Mouse (Mus musculus) spleen, adult 2 months (tissue): ENCODE measurements around the gene Tnfsf13. TPM values are rescaled to one million over a fixed set of nuclear protein-coding genes. Genes with fewer than 3 reads are reported as not detected.
"Not testable (repeated sequence)": the region's sequence is repeated elsewhere in the genome, so short reads cannot be mapped to it uniquely, and the experiment has no call there.

Source experiments
- DNase-seq, 2 experiments: peaks; one replicate each; pipeline versions ENCODE4 v3.0.0 to v3.0.0-alpha.2; 2012 to 2021; ENCODE audit warnings: low spot score in 2 of 2, low read depth in 1 of 2
- H3K27ac ChIP-seq: fragments of 200-500 bp; 2 replicates; pipeline ENCODE4 v1.5.1; 2012; ENCODE audit warnings: low read length, inconsistent platforms; ENCODE audit not compliant: insufficient read depth
- H3K27me3 ChIP-seq: fragments of 200-500 bp; 2 replicates; pipeline ENCODE4 v1.6.1; 2012; ENCODE audit warnings: mild to moderate bottlenecking, moderate library complexity, low read length, inconsistent platforms; ENCODE audit not compliant: control insufficient read depth, insufficient read depth
- H3K36me3 ChIP-seq: fragments of 200-500 bp; 2 replicates; pipeline ENCODE4 v1.6.1; 2012; ENCODE audit warnings: mild to moderate bottlenecking, low read length, inconsistent platforms; ENCODE audit not compliant: control insufficient read depth, insufficient read depth
- H3K4me1 ChIP-seq: fragments of 200-500 bp; 2 replicates; pipeline ENCODE4 v1.6.1; 2011; ENCODE audit warnings: inconsistent platforms; ENCODE audit not compliant: control insufficient read depth, insufficient read depth, insufficient read length
- H3K4me3 ChIP-seq: fragments of 200-500 bp; 2 replicates; pipeline ENCODE4 v1.5.1; 2011; ENCODE audit warnings: mild to moderate bottlenecking, inconsistent platforms; ENCODE audit not compliant: insufficient read depth, insufficient read length; ENCODE audit errors: extremely low read depth
- CTCF ChIP-seq: fragments of 200-500 bp; IDR thresholded peaks from 2 replicates; pipeline ENCODE4 v1.5.1; 2011; ENCODE audit warnings: mild to moderate bottlenecking, inconsistent platforms; ENCODE audit not compliant: insufficient read depth, insufficient read length, insufficient replicate concordance; ENCODE audit errors: extremely low read depth
- POLR2A ChIP-seq: fragments of 200-500 bp; IDR thresholded peaks from 2 replicates; pipeline ENCODE4 v1.6.1; 2011; ENCODE audit warnings: low read depth, low read length, inconsistent platforms
- WGBS: fragments of 180-500 bp; shearing (Covaris S2); methylation state at CpG from one replicate; pipeline ENCODE4 v1.1.7; 2018; 5-methylcytosine and 5-hydroxymethylcytosine counted together
- polyA plus RNA-seq: library from polyadenylated mRNA; depleted of rRNA; stranded (reverse); fragments of >200 nt; gene quantifications from 2 replicates; pipeline ENCODE4 v1.2.3, GENCODE M21; 2012

Gene Tnfsf13
- polyA plus RNA-seq, 1 experiment = 4.6 TPM

GRCm38 (mm10) chr11:69704613-69705010 lies 19.0 kb upstream of the Tnfsf13 start:
- Histone ChIP-seq H3K27ac (no peak overlapping the region), H3K4me1 (no peaks in the 10 kb centered on the region), H3K36me3 (no peaks in the 10 kb centered on the region), H3K4me3 (no peak overlapping the region), H3K27me3 (no peaks in the 10 kb centered on the region)
- TF ChIP-seq CTCF (no peak), POLR2A (no peak)
- WGBS = 32% methylated on average over 2 of the region's 2 CpGs
- no peak for DNase-seq

GRCm38 (mm10) chr11:69703814-69704612 lies 18.4 kb upstream of the Tnfsf13 start:
- DNase-seq = no peak
- no peaks in the 10 kb centered on the region for H3K4me1 ChIP-seq
- no peak overlapping the region for H3K4me3 ChIP-seq
- TF ChIP-seq POLR2A (no peak), CTCF (no peak)
- no peaks in the 10 kb centered on the region for H3K27me3 ChIP-seq
- H3K27ac ChIP-seq = no peak overlapping the region
- 68% methylated on average over 8 of the region's 8 CpGs for WGBS
- no peaks in the 10 kb centered on the region for H3K36me3 ChIP-seq

- not testable (repeated sequence) for H3K4me1 ChIP-seq, H3K36me3 ChIP-seq, H3K4me3 ChIP-seq, H3K27me3 ChIP-seq, H3K27ac ChIP-seq, DNase-seq
- 86% methylated on average over 3 of the region's 3 CpGs for WGBS
These were observed 17.8 kb upstream of the Tnfsf13 start for GRCm38 (mm10) chr11:69703381-69703780.

GRCm38 (mm10) chr11:69702886-69703285 lies 17.3 kb upstream of the Tnfsf13 start:
- H3K27ac ChIP-seq, H3K4me1 ChIP-seq, DNase-seq, H3K4me3 ChIP-seq, H3K36me3 ChIP-seq, H3K27me3 ChIP-seq: not testable (repeated sequence)
- WGBS = 96% methylated on average over 10 of the region's 10 CpGs

GRCm38 (mm10) chr11:69699595-69699994 lies 14.0 kb upstream of the Tnfsf13 start:
- H3K4me3 ChIP-seq = no peak overlapping the region
- no peak for DNase-seq
- H3K4me1 ChIP-seq = peaks cover 3% of the 10 kb centered on the region
- H3K36me3 ChIP-seq = no peaks in the 10 kb centered on the region
- TF ChIP-seq POLR2A (no peak), CTCF (no peak)
- no peak overlapping the region for H3K27ac ChIP-seq
- peaks cover 7% of the 10 kb centered on the region for H3K27me3 ChIP-seq
- 84% methylated on average over 1 of the region's 1 CpGs for WGBS

- Histone ChIP-seq H3K4me1 (peaks cover 3% of the 10 kb centered on the region), H3K36me3 (no peaks in the 10 kb centered on the region), H3K27me3 (peaks cover 7% of the 10 kb centered on the region), H3K27ac (no peak overlapping the region), H3K4me3 (no peak overlapping the region)
- WGBS = 77% methylated on average over 5 of the region's 5 CpGs
- no peak for TF ChIP-seq CTCF
- no peak for TF ChIP-seq POLR2A
- no peak for DNase-seq
These were observed 13.0 kb upstream of the Tnfsf13 start for GRCm38 (mm10) chr11:69698574-69698973.

GRCm38 (mm10) chr11:69697396-69697795 lies 11.8 kb upstream of the Tnfsf13 start:
- 86% methylated on average over 3 of the region's 3 CpGs for WGBS
- no peak for DNase-seq
- Histone ChIP-seq H3K27ac (no peak overlapping the region), H3K27me3 (peaks cover 7% of the 10 kb centered on the region), H3K4me1 (peaks cover 3% of the 10 kb centered on the region), H3K4me3 (no peak overlapping the region), H3K36me3 (no peaks in the 10 kb centered on the region)
- TF ChIP-seq CTCF (no peak), POLR2A (no peak)
